Mouse (Mus musculus) heart, adult 9 months (tissue): Measurements from ENCODE around the gene Smg6.

Experiments used
- DNase-seq, 2 experiments: peaks; one replicate each; pipeline ENCODE4 v3.0.0; 2022; ENCODE audit warnings: low spot score in 2 of 2

The Smg6 gene

GRCm38 (mm10) chr11:74927236-74927725 lies 1.7 kb downstream of the Smg6 start:
- DNase-seq: no peak

GRCm38 (mm10) chr11:74929111-74929510 lies 3.5 kb downstream of the Smg6 start:
- no peak for DNase-seq

- no peak for DNase-seq
These were observed 4.8 kb downstream of the Smg6 start for GRCm38 (mm10) chr11:74930391-74930790.

- DNase-seq: peak in 1 of 2 experiments; percentile 48
These were observed 20.7 kb downstream of the Smg6 start for GRCm38 (mm10) chr11:74946348-74946747.

GRCm38 (mm10) chr11:74954901-74955300 lies 29.3 kb downstream of the Smg6 start:
- no peak for DNase-seq

GRCm38 (mm10) chr11:74956006-74956405 lies 30.4 kb downstream of the Smg6 start:
- no peak for DNase-seq

GRCm38 (mm10) chr11:74957600-74957999 lies 32.0 kb downstream of the Smg6 start:
- DNase-seq: no peak

- DNase-seq: no peak
These were observed 33.9 kb downstream of the Smg6 start for GRCm38 (mm10) chr11:74959501-74959900.

GRCm38 (mm10) chr11:74960031-74960551 lies 34.5 kb downstream of the Smg6 start:
- DNase-seq: no peak

- DNase-seq: no peak
These were observed 36.3 kb downstream of the Smg6 start for GRCm38 (mm10) chr11:74961953-74962352.

GRCm38 (mm10) chr11:74962846-74963407 lies 37.3 kb downstream of the Smg6 start:
- peak in 1 of 2 experiments; percentile 16 for DNase-seq

GRCm38 (mm10) chr11:74965516-74965915 lies 39.9 kb downstream of the Smg6 start:
- DNase-seq: no peak

GRCm38 (mm10) chr11:74973290-74974157 lies 47.9 kb downstream of the Smg6 start:
- DNase-seq: no peak

GRCm38 (mm10) chr11:74974615-74975014 lies 49.0 kb downstream of the Smg6 start:
- DNase-seq: no peak

GRCm38 (mm10) chr11:74976835-74977687 lies 51.4 kb downstream of the Smg6 start:
- no peak for DNase-seq

- peak; percentile 68 to 83 for DNase-seq
These were observed 55.8 kb downstream of the Smg6 start for GRCm38 (mm10) chr11:74981464-74981863.

GRCm38 (mm10) chr11:74982241-74982640 lies 56.6 kb downstream of the Smg6 start:
- peak in 1 of 2 experiments; percentile 13 for DNase-seq

- peak; percentile 51 to 57 for DNase-seq
These were observed 62.5 kb downstream of the Smg6 start for GRCm38 (mm10) chr11:74988162-74988561.

- DNase-seq: peak; percentile 73 to 78
These were observed 63.4 kb downstream of the Smg6 start for GRCm38 (mm10) chr11:74989047-74989446.

- DNase-seq: peak; percentile 56 to 65
These were observed 64.9 kb downstream of the Smg6 start for GRCm38 (mm10) chr11:74990501-74990900.

GRCm38 (mm10) chr11:74991290-74991689 lies 65.7 kb downstream of the Smg6 start:
- no peak for DNase-seq
